Comparison of ENCODE assay signal across 8 mouse cellular contexts in the genomic region with DNA sequence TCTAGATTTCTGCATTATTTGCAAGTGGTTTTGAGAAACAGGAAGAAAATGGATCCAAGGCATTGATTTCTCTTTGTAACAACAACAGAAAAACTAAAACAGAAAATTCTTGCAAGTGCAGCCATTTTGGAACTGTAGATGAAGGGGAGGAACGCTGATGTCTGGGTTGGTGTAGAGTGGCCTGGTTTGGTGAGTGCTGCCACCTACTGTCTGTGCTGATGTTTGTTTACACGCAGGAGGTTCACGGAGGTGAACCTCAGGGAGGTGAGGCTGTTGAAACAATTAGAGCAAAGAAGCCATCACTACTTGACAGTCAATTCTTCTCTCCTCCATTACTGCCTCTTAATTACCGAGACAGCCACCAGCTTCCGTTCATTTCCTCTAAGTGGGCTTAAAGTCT. TPM values are rescaled to one million over a fixed set of nuclear protein-coding genes. Genes with fewer than 3 reads are reported as not detected.
DNase-seq lines count a peak whose midpoint lies in the region; ATAC-seq lines count a peak whose summit lies in the region.

No protein-coding gene starts in this region.

- H3K27ac ChIP-seq in neural tube, embryonic 14.5 days (ENCODE audit: low read depth, low read length) = no peak overlapping the region

- H3K4me1 ChIP-seq in neural tube, embryonic 14.5 days (ENCODE audit: control insufficient read depth, insufficient read depth, low read length) = 0 out of 2 replicates have a peak, but pooled peaks cover 6% of the 10 kb centered on the region

- H3K9ac ChIP-seq in neural tube, embryonic 14.5 days (replicated peaks; ENCODE audit: low read depth, low read length) = no peak overlapping the region

- intact Hi-C loops in gastrocnemius, postnatal 14 days (cut with DNase I; ENCODE audit: low total_unique reads) = loop anchor here (5.0 kb wide), 1 partner anchor 517 kb away; no protein-coding TSS in a partner anchor

- peak; percentile 72 for DNase-seq in CD4-positive helper T cell, adult 2 months (ENCODE audit: low read depth, low spot score)
- peak; percentile 39 for DNase-seq in Muller cell, postnatal 12 days (ENCODE audit: inconsistent ontology term)
- peak; percentile 76 to 87 for DNase-seq in cerebellum, postnatal 25 days
- peak; percentile 51 for DNase-seq in gastrocnemius, postnatal 14 days
- peak; percentile 57 for DNase-seq in kidney, adult 18-20 months
- DNase-seq in lung, adult 18-20 months = peak; percentile 62 to 63
- no peak for DNase-seq in frontal cortex, postnatal 25 days (ENCODE audit: low spot score in 2 of 2)

- no peak overlapping the region for H3K4me2 ChIP-seq in neural tube, embryonic 14.5 days (ENCODE audit: low read depth, low read length)

- WGBS in neural tube, embryonic 14.5 days = 11% methylated on average over 5 of the region's 5 CpGs

- no peaks in the 10 kb centered on the region for H3K9me3 ChIP-seq in neural tube, embryonic 14.5 days (ENCODE audit: control insufficient read depth, low read length)

- H3K4me3 ChIP-seq in neural tube, embryonic 14.5 days (ENCODE audit: low read depth, low read length) = no peak overlapping the region

- ATAC-seq in neural tube, embryonic 14.5 days (ENCODE audit: low read depth) = peak; percentile 90

- H3K27me3 ChIP-seq in neural tube, embryonic 14.5 days (ENCODE audit: control insufficient read depth, insufficient read depth, low read length) = no peaks in the 10 kb centered on the region

- peaks cover 27% of the 10 kb centered on the region for H3K36me3 ChIP-seq in neural tube, embryonic 14.5 days (ENCODE audit: control insufficient read depth, insufficient read depth, low read length)

RNA-seq across cellular contexts. Expression of a gene that starts 54.7 kb away (rescaled TPM):
- total RNA-seq in gastrocnemius, postnatal 14 days (2021) = 10 to 100 TPM; 94.9 to 98.0 TPM
- polyA plus RNA-seq in neural tube, embryonic 14.5 days (2014; fragmentation: Nextera tagmentation; extraction: Ambion mirVana) = 0.17 TPM in 1 of 2 replicates, not detected in the other

Comparison
In these comparisons a context has a peak if more than half of its experiments do, and no peak if none do; other contexts are left out.
1. DNase-seq: peak in CD4-positive helper T cell, adult 2 months (single experiment), Muller cell, postnatal 12 days (single experiment), cerebellum, postnatal 25 days (2 of 2), gastrocnemius, postnatal 14 days (single experiment), kidney, adult 18-20 months (single experiment) and lung, adult 18-20 months (2 of 2); none in frontal cortex, postnatal 25 days (0 of 2).